Mouse (Mus musculus): ENCODE results near the gene Nsmce4a. TPM values are rescaled to one million over a fixed set of nuclear protein-coding genes. Genes with fewer than 3 reads are reported as not detected.

Nsmce4a gene
- polyA plus RNA-seq, 1 experiment from 2014 or later = 166 TPM

Other genes starting within 250 kb of the Nsmce4a start
- 82.0 and 82.9 TPM in 2 replicates for gene Ate1, start 52.7 kb downstream of the Nsmce4a start, polyA plus RNA-seq (2015; fragmentation: Nextera tagmentation; extraction: Ambion mirVana)
- gene Tacc2, start 4.3 kb upstream of the Nsmce4a start, polyA plus RNA-seq (2015; fragmentation: Nextera tagmentation; extraction: Ambion mirVana) = 45.0 and 45.2 TPM in 2 replicates
- not detected in 2 replicates for gene Btbd16, start 201.0 kb upstream of the Nsmce4a start, polyA plus RNA-seq (2015; fragmentation: Nextera tagmentation; extraction: Ambion mirVana)

All from forebrain, embryonic 13.5 days (tissue).